ENCODE assay signal across 27 mouse cellular contexts in the genomic region with DNA sequence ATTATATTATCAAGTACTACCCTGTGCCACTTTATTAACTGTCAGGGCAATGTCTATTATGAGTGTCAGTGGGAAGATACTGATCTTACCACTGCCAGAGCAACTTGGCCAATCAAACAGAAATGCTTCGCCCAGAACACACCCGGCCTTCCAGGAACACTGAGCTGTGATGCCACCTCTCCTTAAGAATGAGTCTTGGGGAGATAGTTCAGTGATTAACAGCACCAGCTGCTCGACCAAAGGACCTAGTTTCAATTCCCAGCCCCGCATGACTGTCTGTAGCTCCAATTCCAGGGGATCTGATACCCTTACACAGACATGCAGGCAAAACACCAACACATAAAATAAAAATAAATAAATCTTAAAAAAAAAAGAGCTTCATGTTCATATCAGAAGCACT.
"Had no signal": no experiment of that assay in that cellular context is flagged by ENCODE, and none has a peak within 500 bp of the region (broad histone marks: within the 10 kb centered on the region; RNA-seq: fewer than 3 reads in every experiment).

No protein-coding gene starts in this region.

- DNase-seq: forebrain, postnatal 0 days; heart, adult 11 months; heart, adult 2 months; heart, postnatal 14 days; heart, postnatal 36 days; kidney, adult 18-20 months; kidney, adult 8-10 months; kidney, postnatal 10 days; kidney, postnatal 25 days; kidney, postnatal 4 days; liver; liver, embryonic 13.5 days had no signal

- H3K36me3 ChIP-seq: heart, embryonic 15.5 days; hindbrain, embryonic 12.5 days; intestine, embryonic 15.5 days; limb, embryonic 10.5 days; liver, embryonic 13.5 days had no signal

- H3K4me3 ChIP-seq: heart, adult 2 months; heart, embryonic 13.5 days; heart, embryonic 15.5 days; hindbrain, embryonic 10.5 days; hindbrain, embryonic 12.5 days; intestine, embryonic 15.5 days; layer of hippocampus, adult 2 months; left cerebral cortex, adult 2 months; limb, embryonic 10.5 days; limb, embryonic 12.5 days; liver, embryonic 13.5 days had no signal

- ATAC-seq: forebrain, postnatal 0 days; hindbrain, embryonic 16.5 days; inflammation-experienced regulatory T-cells, adult 6 months; intestine, embryonic 15.5 days; intestine, postnatal 0 days had no signal

- H3K4me2 ChIP-seq: heart, embryonic 11.5 days; heart, embryonic 13.5 days; heart, embryonic 15.5 days; hindbrain, embryonic 12.5 days; hindbrain, embryonic 14.5 days; intestine, embryonic 15.5 days; limb, embryonic 12.5 days; liver, embryonic 11.5 days; liver, embryonic 13.5 days had no signal

- H3K27me3 ChIP-seq: heart, embryonic 13.5 days; heart, embryonic 15.5 days; hindbrain, embryonic 12.5 days; intestine, embryonic 15.5 days; limb, embryonic 12.5 days; liver, embryonic 13.5 days had no signal
